ENCODE assay signal across 9 mouse cellular contexts in genomic region chr7:80199286-80199685, GRCm38 (mm10). TPM values are rescaled to one million over a fixed set of nuclear protein-coding genes. Genes with fewer than 3 reads are reported as not detected.
DNase-seq lines count a peak whose midpoint lies in the region; ATAC-seq and TF ChIP-seq lines count a peak whose summit lies in the region.
"Had no signal": no experiment of that assay in that cellular context is flagged by ENCODE, and none has a peak within 500 bp of the region (broad histone marks: within the 10 kb centered on the region; RNA-seq: fewer than 3 reads in every experiment).

No protein-coding gene starts in this region.

- H3K36me3 ChIP-seq in heart, postnatal 0 days (replicated peaks; ENCODE audit: control insufficient read depth, insufficient read depth, low read length), result no peaks in the 10 kb centered on the region
- no peaks in the 10 kb centered on the region for H3K36me3 ChIP-seq in hindbrain, postnatal 0 days (ENCODE audit: insufficient read depth, low read length)
- H3K36me3 ChIP-seq in midbrain, embryonic 15.5 days (replicated peaks), result no peaks in the 10 kb centered on the region

- H3K4me1 ChIP-seq in heart, postnatal 0 days (ENCODE audit: control insufficient read depth, insufficient read depth), result peaks cover 17% of the 10 kb centered on the region; the same call in 1 of the 2 replicates
- H3K4me1 ChIP-seq in brown adipose tissue, adult 24 weeks (ENCODE audit: control insufficient read depth, insufficient read depth, insufficient read length, low read length), result peaks cover 29% of the 10 kb centered on the region
- H3K4me1 ChIP-seq in hindbrain, postnatal 0 days (ENCODE audit: insufficient read depth, low read length), result peaks cover 42% of the 10 kb centered on the region
- peaks cover 69% of the 10 kb centered on the region for H3K4me1 ChIP-seq in midbrain, embryonic 15.5 days

- no peak for TF ChIP-seq CTCF in heart, postnatal 0 days (IDR thresholded peaks at IDR 0.05; ENCODE audit: low read depth)
- TF ChIP-seq CTCF in hindbrain, postnatal 0 days (IDR thresholded peaks at IDR 0.05; ENCODE audit: low read depth), result no peak

- H3K27me3 ChIP-seq in heart, postnatal 0 days (ENCODE audit: control insufficient read depth, insufficient read depth, low read length), result no peaks in the 10 kb centered on the region
- H3K27me3 ChIP-seq in hindbrain, postnatal 0 days (ENCODE audit: insufficient read depth, low read length), result no peaks in the 10 kb centered on the region
- H3K27me3 ChIP-seq in midbrain, embryonic 15.5 days (replicated peaks), result no peaks in the 10 kb centered on the region

- H3K4me3 ChIP-seq in heart, postnatal 0 days (ENCODE audit: low read depth, low read length), result peak overlapping the region; percentile 83
- H3K4me3 ChIP-seq in brown adipose tissue, adult 24 weeks (ENCODE audit: insufficient read depth, low read depth, low read length), result peak overlapping the region; percentile 87
- peak overlapping the region; percentile 72 for H3K4me3 ChIP-seq in hindbrain, postnatal 0 days (ENCODE audit: low read length)
- peak overlapping the region; percentile 77 for H3K4me3 ChIP-seq in midbrain, embryonic 15.5 days

- H3K9me3 ChIP-seq in heart, postnatal 0 days (replicated peaks; ENCODE audit: control insufficient read depth, low read length), result no peaks in the 10 kb centered on the region
- H3K9me3 ChIP-seq in hindbrain, postnatal 0 days (ENCODE audit: low read length), result no peaks in the 10 kb centered on the region
- H3K9me3 ChIP-seq in midbrain, embryonic 15.5 days, result no peaks in the 10 kb centered on the region

- H3K4me2 ChIP-seq in heart, postnatal 0 days (ENCODE audit: low read depth, low read length), result peak overlapping the region; percentile 89
- peak overlapping the region; percentile 77 for H3K4me2 ChIP-seq in hindbrain, postnatal 0 days (ENCODE audit: low read depth, low read length)
- H3K4me2 ChIP-seq in midbrain, embryonic 15.5 days, result peak overlapping the region; percentile 76

- intact Hi-C loops in left cerebral cortex, postnatal 10 days (cut with DNase I), result no loop called here

- ATAC-seq in heart, postnatal 0 days (ENCODE audit: insufficient read depth, low read depth), result no peak
- ATAC-seq in hindbrain, postnatal 0 days, result no peak
- no peak for ATAC-seq in midbrain, embryonic 15.5 days (replicated peaks)
- ATAC-seq in megakaryocyte-erythroid progenitor cell, adult 5-6 weeks (replicated peaks; ENCODE audit: low FRiP score, low TSS enrichment, poor library complexity, severe bottlenecking), result no peak
- ATAC-seq in inflammation-experienced regulatory T-cells, adult 6 months, result no peak

- 50% methylated on average over 6 of the region's 6 CpGs for WGBS in heart, postnatal 0 days
- 26% methylated on average over 6 of the region's 6 CpGs for WGBS in hindbrain, postnatal 0 days
- WGBS in midbrain, embryonic 15.5 days, result 38% methylated on average over 6 of the region's 6 CpGs

- DNase-seq in heart, postnatal 0 days (ENCODE audit: low spot score), result no peak
- DNase-seq in heart, adult 11 months, result no peak
- DNase-seq in hindbrain, postnatal 0 days (ENCODE audit: low spot score), result no peak
- DNase-seq in left cerebral cortex, postnatal 10 days (ENCODE audit: extremely low spot score in 1 of 2, low spot score in 2 of 2), result no peak

- H3K27ac ChIP-seq in heart, postnatal 0 days (ENCODE audit: low read depth), result no peak overlapping the region
- H3K27ac ChIP-seq in brown adipose tissue, adult 24 weeks (replicated peaks; ENCODE audit: low read depth, low read length), result peak overlapping the region; percentile 66
- peak overlapping the region; percentile 95 for H3K27ac ChIP-seq in hindbrain, postnatal 0 days
- H3K27ac ChIP-seq in midbrain, embryonic 15.5 days, result peak overlapping the region; percentile 96

- H3K9ac ChIP-seq in heart, postnatal 0 days (replicated peaks; ENCODE audit: low read depth, low read length), result peak overlapping the region; percentile 79; the same call in 1 of the 2 replicates
- H3K9ac ChIP-seq in hindbrain, postnatal 0 days (replicated peaks; ENCODE audit: low read length), result peak overlapping the region; percentile 81
- H3K9ac ChIP-seq in midbrain, embryonic 15.5 days, result peak overlapping the region; percentile 80

- TF ChIP-seq EP300 in heart, postnatal 0 days (IDR thresholded peaks at IDR 0.05; ENCODE audit: low read depth), result no peak

RNA-seq across cellular contexts. Expression of gene Sema4b, which starts 12.6 kb away (rescaled TPM):
- 17.5 and 24.2 TPM in 2 replicates for total RNA-seq in heart, postnatal 0 days (2014; rRNA removed; ENCODE audit: low replicate concordance)
- polyA plus RNA-seq in heart, postnatal 0 days (2015; fragmentation: Nextera tagmentation; extraction: Ambion mirVana), result 10.5 and 11.7 TPM in 2 replicates
- polyA plus RNA-seq in brown adipose tissue, adult 24 weeks (2012; ENCODE audit: insufficient read depth, insufficient read length, missing spikeins), result 13.1 and 15.1 TPM in 2 replicates
- total RNA-seq in hindbrain, postnatal 0 days (2014; rRNA removed), result 47.5 and 49.5 TPM in 2 replicates
- 26.6 and 28.1 TPM in 2 replicates for polyA plus RNA-seq in hindbrain, postnatal 0 days (2015; fragmentation: Nextera tagmentation; extraction: Ambion mirVana)
- polyA plus RNA-seq in midbrain, embryonic 15.5 days (2015; fragmentation: Nextera tagmentation; extraction: Ambion mirVana), result 26.9 and 27.0 TPM in 2 replicates
- 8.3 and 13.4 TPM in 2 replicates for total RNA-seq in megakaryocyte-erythroid progenitor cell, adult 5-6 weeks (2014; fragmentation: Nextera tagmentation)
- 3.2 and 3.4 TPM in 2 replicates for total RNA-seq in megakaryocyte-erythroid progenitor cell, adult 5-6 weeks (2017)
- 10 to 100 TPM; 17.4 to 22.3 (median 18.0) TPM for polyA plus RNA-seq in inflammation-experienced regulatory T-cells, adult 6 months (2017; shearing (Covaris generic))
- 10 to 100 TPM; 23.5 to 23.7 TPM for total RNA-seq in left cerebral cortex, postnatal 10 days (2021)

RNA-seq across cellular contexts. Expression of gene Cib1, which starts 33.3 kb away (rescaled TPM):
- 26.0 and 27.2 TPM in 2 replicates for total RNA-seq in heart, postnatal 0 days (2014; rRNA removed; ENCODE audit: low replicate concordance)
- 57.2 and 57.4 TPM in 2 replicates for polyA plus RNA-seq in heart, postnatal 0 days (2015; fragmentation: Nextera tagmentation; extraction: Ambion mirVana)
- polyA plus RNA-seq in brown adipose tissue, adult 24 weeks (2012; ENCODE audit: insufficient read depth, insufficient read length, missing spikeins), result 56.7 and 63.4 TPM in 2 replicates
- 33.5 and 34.1 TPM in 2 replicates for total RNA-seq in hindbrain, postnatal 0 days (2014; rRNA removed)
- polyA plus RNA-seq in hindbrain, postnatal 0 days (2015; fragmentation: Nextera tagmentation; extraction: Ambion mirVana), result 49.9 and 55.6 TPM in 2 replicates
- polyA plus RNA-seq in midbrain, embryonic 15.5 days (2015; fragmentation: Nextera tagmentation; extraction: Ambion mirVana), result 28.5 and 29.7 TPM in 2 replicates
- 65.7 and 67.1 TPM in 2 replicates for total RNA-seq in megakaryocyte-erythroid progenitor cell, adult 5-6 weeks (2014; fragmentation: Nextera tagmentation)
- 28.8 and 42.4 TPM in 2 replicates for total RNA-seq in megakaryocyte-erythroid progenitor cell, adult 5-6 weeks (2017)
- 100 to 1,000 TPM in 1 of 3 experiments, 10 to 100 TPM in 2; 97.8 to 140 (median 99.4) TPM for polyA plus RNA-seq in inflammation-experienced regulatory T-cells, adult 6 months (2017; shearing (Covaris generic))
- 10 to 100 TPM; 19.4 to 21.2 TPM for total RNA-seq in left cerebral cortex, postnatal 10 days (2021)

RNA-seq across cellular contexts. Expression of gene Gdpgp1, which starts 33.4 kb away (rescaled TPM):
- total RNA-seq in heart, postnatal 0 days (2014; rRNA removed; ENCODE audit: low replicate concordance), result 2.5 and 5.5 TPM in 2 replicates
- 2.0 and 2.3 TPM in 2 replicates for polyA plus RNA-seq in heart, postnatal 0 days (2015; fragmentation: Nextera tagmentation; extraction: Ambion mirVana)
- polyA plus RNA-seq in brown adipose tissue, adult 24 weeks (2012; ENCODE audit: insufficient read depth, insufficient read length, missing spikeins), result 0.71 and 2.9 TPM in 2 replicates
- 5.5 and 6.8 TPM in 2 replicates for total RNA-seq in hindbrain, postnatal 0 days (2014; rRNA removed)
- polyA plus RNA-seq in hindbrain, postnatal 0 days (2015; fragmentation: Nextera tagmentation; extraction: Ambion mirVana), result 2.3 and 2.8 TPM in 2 replicates
- 4.5 and 5.3 TPM in 2 replicates for polyA plus RNA-seq in midbrain, embryonic 15.5 days (2015; fragmentation: Nextera tagmentation; extraction: Ambion mirVana)
- 8.2 and 9.7 TPM in 2 replicates for total RNA-seq in megakaryocyte-erythroid progenitor cell, adult 5-6 weeks (2014; fragmentation: Nextera tagmentation)
- 2.7 and 4.7 TPM in 2 replicates for total RNA-seq in megakaryocyte-erythroid progenitor cell, adult 5-6 weeks (2017)
- polyA plus RNA-seq in inflammation-experienced regulatory T-cells, adult 6 months (2017; shearing (Covaris generic)), result 10 to 100 TPM in 1 of 3 experiments, 1 to 10 TPM in 2; 5.7 to 10.3 (median 6.7) TPM
- 1 to 10 TPM; 6.0 to 7.0 TPM for total RNA-seq in left cerebral cortex, postnatal 10 days (2021)

RNA-seq across cellular contexts. Expression of gene Ttll13, which starts 46.9 kb away (rescaled TPM):
- total RNA-seq in heart, postnatal 0 days (2014; rRNA removed; ENCODE audit: low replicate concordance), result 0.35 TPM in 1 of 2 replicates, not detected in the other
- polyA plus RNA-seq in heart, postnatal 0 days (2015; fragmentation: Nextera tagmentation; extraction: Ambion mirVana), result 0.51 and 0.98 TPM in 2 replicates
- polyA plus RNA-seq in brown adipose tissue, adult 24 weeks (2012; ENCODE audit: insufficient read depth, insufficient read length, missing spikeins), result not detected in 2 replicates
- total RNA-seq in hindbrain, postnatal 0 days (2014; rRNA removed), result 0.61 and 0.73 TPM in 2 replicates
- 1.8 and 2.7 TPM in 2 replicates for polyA plus RNA-seq in hindbrain, postnatal 0 days (2015; fragmentation: Nextera tagmentation; extraction: Ambion mirVana)
- 2.1 and 2.9 TPM in 2 replicates for polyA plus RNA-seq in midbrain, embryonic 15.5 days (2015; fragmentation: Nextera tagmentation; extraction: Ambion mirVana)
- total RNA-seq in megakaryocyte-erythroid progenitor cell, adult 5-6 weeks (2014; fragmentation: Nextera tagmentation), result not detected in 2 replicates
- 0.11 and 1.9 TPM in 2 replicates for total RNA-seq in megakaryocyte-erythroid progenitor cell, adult 5-6 weeks (2017)
- polyA plus RNA-seq in inflammation-experienced regulatory T-cells, adult 6 months (2017; shearing (Covaris generic)), result not detected
- 1 to 10 TPM; 1.3 to 2.2 TPM for total RNA-seq in left cerebral cortex, postnatal 10 days (2021)
- total RNA-seq: common myeloid progenitor, adult 5-6 weeks had no signal
